Mouse (Mus musculus) gonadal fat pad, adult 2 months (tissue): ENCODE results near the gene Skap1. TPM values are rescaled to one million over a fixed set of nuclear protein-coding genes. Genes with fewer than 3 reads are reported as not detected.
"Not testable (repeated sequence)": the region's sequence is repeated elsewhere in the genome, so short reads cannot be mapped to it uniquely, and the experiment has no call there.

Experiments used
- DNase-seq: peaks from one replicate; pipeline ENCODE4 v3.0.0-alpha.2; 2012; ENCODE audit warnings: low read depth
- polyA plus RNA-seq: library from polyadenylated mRNA; depleted of rRNA; stranded (reverse); fragments of >200 nt; gene quantifications from 2 replicates; pipeline ENCODE4 v1.2.3, GENCODE M21; 2012; rRNA removed

Skap1 gene
- polyA plus RNA-seq, 1 experiment: 11.0 TPM

DNA sequence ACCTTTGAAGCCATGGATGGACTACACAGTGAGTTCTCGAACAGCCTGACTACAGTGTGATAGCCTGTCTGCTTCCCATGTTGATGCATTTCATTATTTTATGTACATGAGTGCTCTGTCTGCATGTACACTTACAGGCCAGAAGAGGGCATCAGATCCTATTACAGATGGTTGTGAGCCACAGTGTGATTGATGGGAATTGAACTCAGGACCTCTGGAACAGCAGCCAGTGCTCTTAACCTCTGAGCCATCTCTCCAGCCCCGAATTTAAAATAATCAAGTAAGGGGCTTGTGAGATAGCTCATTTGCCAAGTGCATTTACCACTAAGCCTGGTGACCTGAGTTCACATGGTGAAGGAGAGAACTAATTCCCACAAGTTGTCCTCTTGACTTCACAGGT lies 317.0 kb downstream of the Skap1 start:
- DNase-seq: no peak

DNA sequence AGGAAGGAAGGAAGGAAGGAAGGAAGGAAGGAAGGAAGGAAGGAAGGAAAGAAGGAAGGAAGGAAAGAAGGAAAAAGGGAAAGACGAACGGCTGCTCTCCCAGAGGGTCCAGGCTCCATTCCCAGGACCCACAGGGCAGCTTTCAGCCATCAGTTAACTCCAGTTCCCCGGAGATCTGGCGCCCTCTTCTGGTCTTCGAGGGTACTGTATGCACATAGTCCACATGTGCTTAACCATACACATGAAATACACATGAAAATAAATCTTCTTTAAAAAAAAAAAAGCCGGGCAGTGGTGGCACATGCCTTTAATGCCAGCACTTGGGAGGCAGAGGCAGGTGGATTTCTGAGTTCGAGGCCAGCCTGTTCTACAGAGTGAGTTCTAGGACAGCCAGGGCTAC lies 320.5 kb downstream of the Skap1 start:
- DNase-seq: not testable (repeated sequence)

- no peak for DNase-seq
Observed at GRCm38 (mm10) chr11:96786731-96787450, 322.5 kb downstream of the Skap1 start.

- no peak for DNase-seq
Observed at GRCm38 (mm10) chr11:96788871-96789795, 324.7 kb downstream of the Skap1 start, which contains the start of gene Cbx1. TSS of gene Cbx1 (plus strand) at chr11:96789127.

DNA sequence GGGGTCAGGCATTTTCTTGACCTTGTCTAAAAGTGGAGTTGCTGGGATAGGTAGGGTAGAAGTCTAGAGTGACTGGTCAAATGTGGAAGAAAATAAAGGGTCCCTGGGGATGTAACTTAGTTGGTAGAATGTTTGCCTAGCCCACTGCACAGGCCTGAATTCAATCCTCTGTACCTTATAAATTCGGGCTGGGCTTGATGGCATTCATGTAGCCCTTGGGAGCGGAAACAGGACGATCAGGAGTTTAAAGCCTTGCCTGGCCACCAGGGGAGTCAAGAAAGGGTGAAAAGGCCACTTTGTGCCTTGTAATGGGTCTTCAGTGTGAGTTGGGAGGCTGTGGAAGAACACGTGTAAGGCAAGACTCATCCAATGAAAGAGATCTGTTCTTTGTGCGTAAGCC lies 325.6 kb downstream of the Skap1 start:
- DNase-seq: no peak

DNA sequence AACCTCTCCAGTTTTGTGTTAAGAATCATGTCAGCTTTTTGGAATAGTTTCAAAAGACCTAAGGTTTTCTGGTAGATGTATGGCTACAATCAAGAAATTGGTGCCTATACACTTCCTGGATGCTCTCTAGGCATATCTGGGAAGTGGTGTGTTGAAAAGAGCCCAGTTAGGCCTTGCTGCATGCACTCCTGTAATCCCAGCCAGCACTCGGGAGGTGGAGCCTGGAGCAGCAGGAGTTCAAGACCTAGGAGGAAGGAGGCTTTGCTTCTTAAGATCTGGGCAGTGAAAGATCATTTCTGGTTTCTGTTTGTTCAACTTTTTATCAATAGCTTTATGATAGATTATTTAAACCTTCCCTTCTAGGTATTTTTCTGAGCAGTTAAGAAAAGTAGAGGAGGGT lies 326.3 kb downstream of the Skap1 start:
- no peak for DNase-seq

DNA sequence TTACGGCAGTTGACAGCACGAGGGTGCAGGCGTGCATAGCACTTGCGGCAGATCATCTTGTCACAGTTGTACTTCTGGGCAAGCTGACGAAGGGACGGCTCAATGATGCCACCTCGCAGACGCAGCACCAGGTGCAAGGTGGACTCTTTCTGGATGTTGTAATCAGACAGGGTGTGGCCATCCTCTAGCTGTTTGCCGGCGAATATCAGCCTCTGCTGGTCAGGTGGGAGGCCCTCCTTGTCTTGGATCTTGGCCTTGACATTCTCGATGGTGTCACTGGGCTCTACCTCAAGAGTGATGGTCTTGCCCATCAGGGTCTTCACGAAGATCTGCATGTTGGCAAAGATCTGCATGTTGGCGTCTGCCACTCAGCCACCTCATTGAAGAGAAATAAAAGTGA lies 331.1 kb downstream of the Skap1 start:
- DNase-seq: no peak

- DNase-seq: no peak
Observed at GRCm38 (mm10) chr11:96796081-96796480, 331.7 kb downstream of the Skap1 start.

- no peak for DNase-seq
Observed at GRCm38 (mm10) chr11:96796586-96796985, 332.2 kb downstream of the Skap1 start.

- DNase-seq: no peak
Observed at GRCm38 (mm10) chr11:96799511-96799910, 335.1 kb downstream of the Skap1 start.

- no peak for DNase-seq
Observed at GRCm38 (mm10) chr11:96805606-96806005, 341.2 kb downstream of the Skap1 start.

- no peak for DNase-seq
Observed at GRCm38 (mm10) chr11:96808066-96808465, 343.7 kb downstream of the Skap1 start.

Other genes starting within 250 kb of the Skap1 start
- gene Hoxb9, start 193.1 kb upstream of the Skap1 start, polyA plus RNA-seq: 27.8 and 31.5 TPM in 2 replicates
- gene Hoxb8, start 182.7 kb upstream of the Skap1 start, polyA plus RNA-seq: 137 and 237 TPM in 2 replicates
- gene Hoxb7, start 178.0 kb upstream of the Skap1 start, polyA plus RNA-seq: 49.4 and 65.1 TPM in 2 replicates
- 153 and 221 TPM in 2 replicates for gene Hoxb6, start 172.1 kb upstream of the Skap1 start, polyA plus RNA-seq
- 10.7 and 13.8 TPM in 2 replicates for gene Hoxb5, start 161.3 kb upstream of the Skap1 start, polyA plus RNA-seq
- 19.5 and 22.4 TPM in 2 replicates for gene Hoxb4, start 146.3 kb upstream of the Skap1 start, polyA plus RNA-seq
- gene Hoxb3, start 141.3 kb upstream of the Skap1 start, polyA plus RNA-seq: 20.1 and 26.4 TPM in 2 replicates
- 31.4 and 43.0 TPM in 2 replicates for gene Hoxb2, start 114.1 kb upstream of the Skap1 start, polyA plus RNA-seq
- gene Hoxb1, start 98.8 kb upstream of the Skap1 start, polyA plus RNA-seq: 0.92 and 1.0 TPM in 2 replicates